Mouse (Mus musculus) ovary, adult 10 weeks (tissue): Measurements from ENCODE around the gene Grb10. TPM values are rescaled to one million over a fixed set of nuclear protein-coding genes. Genes with fewer than 3 reads are reported as not detected.

Experiments used
- polyA plus RNA-seq: library from polyadenylated mRNA; stranded (reverse); fragments of 350-450 nt; fragmentation: Illumina TruSeq; extraction: RNeasy Lipid Tissue Mini Kit (QIAGEN cat#74804); gene quantifications from one replicate; pipeline ENCODE4 v1.2.3, GENCODE M21; 2014

Grb10 gene
- 44.2 TPM for polyA plus RNA-seq

DNA sequence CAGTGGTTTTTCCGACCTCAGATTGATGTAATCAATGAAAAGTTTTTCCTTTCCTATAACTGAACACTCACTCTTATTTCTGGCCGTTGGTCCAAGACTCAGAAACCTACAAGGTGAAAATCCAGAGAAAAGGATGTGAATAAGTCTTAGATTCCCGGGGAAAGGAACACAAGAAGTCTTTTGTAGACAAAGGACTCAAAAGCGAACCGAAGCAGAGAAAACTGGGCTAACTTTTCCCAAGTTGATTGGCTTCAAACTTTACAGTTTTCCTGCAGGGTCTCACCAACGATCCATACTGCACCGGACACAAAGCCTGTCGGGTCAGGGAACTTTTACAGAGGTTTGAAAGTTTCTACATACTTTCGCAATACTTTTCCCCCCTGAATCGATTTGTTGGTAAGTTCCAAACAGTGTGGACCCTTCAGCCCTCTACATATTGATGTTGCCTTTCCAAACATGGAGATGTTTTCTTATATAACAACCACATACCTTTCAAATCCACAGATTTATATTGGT lies at the start of gene Grb10:
Grb10 (minus strand) TSS at position 214 of the 516 bp plus-strand sequence.

DNA sequence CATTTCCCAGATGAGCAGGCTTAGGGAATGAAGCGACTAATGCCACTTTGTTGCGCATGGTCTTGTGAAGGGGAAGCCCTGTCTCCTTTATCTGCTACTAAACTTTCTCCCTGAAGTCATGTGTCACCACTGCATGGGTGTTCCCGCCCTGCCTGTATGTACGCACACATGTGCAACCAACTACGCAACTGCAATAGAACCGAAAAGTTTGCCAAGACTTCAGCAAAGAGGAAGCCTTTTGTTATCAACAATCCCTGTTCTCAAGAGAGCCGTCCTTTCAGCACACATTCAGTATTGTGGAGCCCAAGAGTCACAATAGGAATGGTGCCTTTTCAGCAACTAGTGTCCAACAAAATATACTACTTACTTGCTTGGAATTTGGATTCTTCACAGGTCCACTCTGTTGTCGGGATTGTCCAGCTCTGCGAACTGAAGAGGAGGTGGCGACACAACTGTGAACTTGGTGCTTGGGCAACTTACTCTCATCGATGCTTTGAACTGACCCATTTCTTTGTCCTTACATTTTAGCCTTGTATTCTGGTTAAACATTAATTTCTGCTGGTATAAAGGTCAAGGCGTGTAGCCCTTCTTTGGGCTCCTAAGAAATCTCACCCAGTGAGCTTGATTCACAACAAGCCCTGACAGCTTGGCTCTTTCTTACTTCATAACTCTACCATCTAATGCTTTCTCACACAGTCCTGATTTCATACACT lies 140.7 kb downstream of the Grb10 start, which contains the start of gene Ddc:
Ddc (minus strand) TSS at position 500 of the 713 bp plus-strand sequence.

Other genes with a start within 250 kb of the Grb10 start
- 41.7 TPM for gene Fignl1, start 229.7 kb downstream of the Grb10 start, polyA plus RNA-seq
- gene Ddc, start 140.5 kb downstream of the Grb10 start, polyA plus RNA-seq, result 7.4 TPM